Comparison of ENCODE assay signal across 8 mouse cellular contexts in the genomic region with DNA sequence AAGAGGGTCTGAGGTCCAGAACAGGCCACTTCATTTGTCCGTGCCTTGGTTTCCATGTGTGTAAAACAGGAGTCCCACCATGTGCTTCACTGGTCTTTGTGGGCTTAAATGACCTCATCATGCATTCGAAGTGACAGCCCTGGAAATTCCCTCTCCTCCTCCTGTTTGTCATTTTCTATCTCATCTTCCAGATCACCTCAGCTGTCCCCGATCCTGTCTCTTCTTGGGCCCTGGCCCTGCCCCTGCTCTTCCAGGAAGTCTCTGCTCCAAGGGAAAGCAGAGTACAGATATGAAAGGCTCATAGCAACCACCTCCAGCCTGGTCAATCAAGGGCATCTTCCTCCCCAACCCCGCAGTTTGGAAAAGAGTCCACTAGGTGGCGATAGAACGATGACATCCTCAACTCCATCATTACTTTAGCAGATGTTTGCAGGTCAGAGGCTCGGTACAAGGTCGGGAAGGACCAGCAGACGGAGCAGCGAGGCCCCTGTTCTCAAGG. TPM values are rescaled to one million over a fixed set of nuclear protein-coding genes. Genes with fewer than 3 reads are reported as not detected.
DNase-seq lines count a peak whose midpoint lies in the region; ATAC-seq and TF ChIP-seq lines count a peak whose summit lies in the region.

No protein-coding gene starts in this region.

- no peaks in the 10 kb centered on the region for H3K27me3 ChIP-seq in kidney, embryonic 15.5 days
- no peaks in the 10 kb centered on the region for H3K27me3 ChIP-seq in CH12.LX (replicated peaks)
- H3K27me3 ChIP-seq in embryonic facial prominence, embryonic 10.5 days (replicated peaks; ENCODE audit: low read depth, poor library complexity, severe bottlenecking) = no peaks in the 10 kb centered on the region
- H3K27me3 ChIP-seq in limb, embryonic 14.5 days (ENCODE audit: control insufficient read depth, insufficient read depth, low read length) = no peaks in the 10 kb centered on the region
- H3K27me3 ChIP-seq in small intestine, adult 2 months (ENCODE audit: control insufficient read depth, insufficient read depth, low read length) = no peaks in the 10 kb centered on the region

- TF ChIP-seq POLR2A in CH12.LX (IDR thresholded peaks at IDR 0.05; ENCODE audit: low read depth, low read length) = peak; percentile 21; the same call in 1 of the 2 replicates
- no peak for TF ChIP-seq POLR2A in limb, embryonic 14.5 days (IDR thresholded peaks at IDR 0.05; ENCODE audit: borderline replicate concordance, extremely low read depth, insufficient read depth, insufficient read length)
- no peak for TF ChIP-seq POLR2A in small intestine, adult 2 months (IDR thresholded peaks at IDR 0.05; ENCODE audit: low read depth, low read length)

- TF ChIP-seq RAD21 in CH12.LX (IDR thresholded peaks at IDR 0.05; ENCODE audit: low read depth, low read length) = peak; percentile 58

- no peaks in the 10 kb centered on the region for H3K9me3 ChIP-seq in kidney, embryonic 15.5 days (replicated peaks)
- peaks cover 35% of the 10 kb centered on the region for H3K9me3 ChIP-seq in CH12.LX (replicated peaks; ENCODE audit: low read length)
- H3K9me3 ChIP-seq in embryonic facial prominence, embryonic 10.5 days = no peaks in the 10 kb centered on the region
- H3K9me3 ChIP-seq in limb, embryonic 14.5 days (ENCODE audit: control insufficient read depth, low read length) = no peaks in the 10 kb centered on the region

- no peak overlapping the region for H3K4me2 ChIP-seq in kidney, embryonic 15.5 days
- peak overlapping the region; percentile 60 for H3K4me2 ChIP-seq in CH12.LX (ENCODE audit: insufficient read depth, low read depth, poor library complexity, severe bottlenecking)
- H3K4me2 ChIP-seq in limb, embryonic 14.5 days (replicated peaks; ENCODE audit: low read depth, low read length, severe bottlenecking) = no peak overlapping the region

- no peaks in the 10 kb centered on the region for H3K79me2 ChIP-seq in CH12.LX (replicated peaks; ENCODE audit: control insufficient read depth, extremely low read depth, insufficient read depth, poor library complexity, severe bottlenecking)

- peak; percentile 72 for DNase-seq in kidney, adult 18-20 months
- DNase-seq in CH12.LX (ENCODE audit: extremely low read depth) = peak; percentile 90
- peak; percentile 74 for DNase-seq in adipocyte (ENCODE audit: low spot score)
- DNase-seq in embryonic facial prominence, embryonic 10.5 days (ENCODE audit: low spot score) = peak; percentile 74
- DNase-seq in limb, embryonic 14.5 days (ENCODE audit: low spot score) = peak; percentile 53
- DNase-seq in left cerebral cortex, postnatal 36 days (ENCODE audit: low spot score in 2 of 2) = no peak

- no peak overlapping the region for H3K27ac ChIP-seq in kidney, embryonic 15.5 days
- peak overlapping the region; percentile 93 for H3K27ac ChIP-seq in CH12.LX (ENCODE audit: insufficient read depth, low read depth)
- no peak overlapping the region for H3K27ac ChIP-seq in embryonic facial prominence, embryonic 10.5 days (replicated peaks)
- no peak overlapping the region for H3K27ac ChIP-seq in limb, embryonic 14.5 days (replicated peaks; ENCODE audit: low read depth, low read length)
- H3K27ac ChIP-seq in small intestine, adult 2 months (ENCODE audit: insufficient read depth, low read depth, low read length) = no peak overlapping the region

- 23% methylated on average over 10 of the region's 10 CpGs for WGBS in kidney, embryonic 15.5 days
- WGBS in embryonic facial prominence, embryonic 10.5 days = 21% methylated on average over 10 of the region's 10 CpGs
- 18% methylated on average over 10 of the region's 10 CpGs for WGBS in limb, embryonic 14.5 days
- 16% methylated on average over 10 of the region's 10 CpGs for WGBS in small intestine, adult 2 months

- dilution Hi-C loops in CH12.LX (cut with MboI; ENCODE audit: extremely low pct_ligation_motif_present, extremely low pct_unique_long_range_greater_than_20kb, low sequenced_read_pairs) = no loop called here

- peak; percentile 74 to 83; a peak in 3 of 4 replicates for TF ChIP-seq CTCF in CH12.LX (conservative IDR thresholded peaks at IDR 0.05 in 1 of 2, IDR thresholded peaks at IDR 0.05 in 1 of 2; ENCODE audit: low read depth in 2 of 2, low read length in 2 of 2)
- peak; percentile 76; the same call in 1 of the 2 replicates for TF ChIP-seq CTCF in small intestine, adult 2 months (IDR thresholded peaks at IDR 0.05; ENCODE audit: extremely low read depth, insufficient read length, insufficient replicate concordance, low read depth, low read length)

- no peak overlapping the region for H3K4me3 ChIP-seq in kidney, embryonic 15.5 days (replicated peaks)
- H3K4me3 ChIP-seq in CH12.LX (replicated peaks in 1 of 3; ENCODE audit: low read depth in 2 of 3, low read length in 2 of 3, poor library complexity in 1 of 3) = peak overlapping the region in 1 of 3 experiments; percentile 2
- no peak overlapping the region for H3K4me3 ChIP-seq in embryonic facial prominence, embryonic 10.5 days
- H3K4me3 ChIP-seq in limb, embryonic 14.5 days (replicated peaks; ENCODE audit: low read length) = no peak overlapping the region
- no peak overlapping the region for H3K4me3 ChIP-seq in small intestine, adult 2 months (ENCODE audit: low read depth, low read length)

- in situ Hi-C loops in CH12.LX (cut with MboI; ENCODE audit: low pct_ligation_motif_present, low pct_unique_long_range_greater_than_20kb, low sequenced_read_pairs) = loop anchor here (10.0 kb wide), 1 partner anchor 296 kb away; no protein-coding TSS in a partner anchor

- peaks cover 12% of the 10 kb centered on the region for H3K4me1 ChIP-seq in kidney, embryonic 15.5 days
- peaks cover 47 to 62% of the 10 kb centered on the region in 2 experiments for H3K4me1 ChIP-seq in CH12.LX (ENCODE audit: control insufficient read depth in 1 of 2, insufficient read depth in 2 of 2)
- peaks cover 26% of the 10 kb centered on the region for H3K4me1 ChIP-seq in embryonic facial prominence, embryonic 10.5 days
- H3K4me1 ChIP-seq in limb, embryonic 14.5 days (ENCODE audit: control insufficient read depth, insufficient read depth, low read length) = no peaks in the 10 kb centered on the region
- H3K4me1 ChIP-seq in small intestine, adult 2 months (ENCODE audit: control insufficient read depth, insufficient read depth, insufficient read length, low read length) = 0 out of 2 replicates have a peak, but pooled peaks cover 3% of the 10 kb centered on the region

- no peak for ATAC-seq in kidney, embryonic 15.5 days (replicated peaks; ENCODE audit: low FRiP score)
- no peak for ATAC-seq in limb, embryonic 14.5 days (ENCODE audit: low FRiP score, low read depth)

- H3K9ac ChIP-seq in kidney, embryonic 15.5 days = no peak overlapping the region
- H3K9ac ChIP-seq in CH12.LX (ENCODE audit: insufficient read depth, low read depth) = peak overlapping the region; percentile 5; the same call in 1 of the 2 replicates
- H3K9ac ChIP-seq in limb, embryonic 14.5 days (ENCODE audit: low read depth, low read length, severe bottlenecking) = no peak overlapping the region

- no peak; the same call in 1 of the 2 replicates for TF ChIP-seq EP300 in CH12.LX (IDR thresholded peaks at IDR 0.05; ENCODE audit: low read length)

- intact Hi-C loops in left cerebral cortex, postnatal 36 days (cut with DNase I) = no loop called here

- H3K36me3 ChIP-seq in kidney, embryonic 15.5 days = no peaks in the 10 kb centered on the region
- peaks cover 0 to 29% of the 10 kb centered on the region in 2 experiments for H3K36me3 ChIP-seq in CH12.LX (replicated peaks in 1 of 2; ENCODE audit: control insufficient read depth in 1 of 2, insufficient read depth in 1 of 2, low read length in 1 of 2)
- no peaks in the 10 kb centered on the region for H3K36me3 ChIP-seq in embryonic facial prominence, embryonic 10.5 days (replicated peaks)
- H3K36me3 ChIP-seq in limb, embryonic 14.5 days (ENCODE audit: control insufficient read depth, insufficient read depth, low read length) = no peaks in the 10 kb centered on the region
- no peaks in the 10 kb centered on the region for H3K36me3 ChIP-seq in small intestine, adult 2 months (ENCODE audit: control insufficient read depth, insufficient read depth, low read length)

TF ChIP-seq in CH12.LX, 34 proteins besides CTCF, POLR2A, EP300 and RAD21 (continues in another document):
- TF ChIP-seq PAX5 (IDR thresholded peaks at IDR 0.05; ENCODE audit: low read length) (no peak), IRF4 (IDR thresholded peaks at IDR 0.05; ENCODE audit: low read depth, low read length) (peak; percentile 40)

RNA-seq across cellular contexts. Expression of a gene that starts 10.5 kb away (rescaled TPM):
- polyA plus RNA-seq in kidney, embryonic 15.5 days (2015; fragmentation: Nextera tagmentation; extraction: Ambion mirVana) = 86.7 and 97.2 TPM in 2 replicates
- total RNA-seq in CH12.LX (2012; rRNA removed) (43.4 and 76.6 TPM in 2 replicates), CH12.LX (2014; rRNA removed) (106 and 107 TPM in 2 replicates)
- polyA plus RNA-seq in CH12.LX (2012; ENCODE audit: insufficient read length, low read depth) = 174 and 204 TPM in 2 replicates
- polyA plus RNA-seq in embryonic facial prominence, embryonic 10.5 days (2016; fragmentation: Nextera tagmentation; extraction: Ambion mirVana) = 57.8 and 69.1 TPM in 2 replicates
- 42.1 and 48.0 TPM in 2 replicates for polyA plus RNA-seq in limb, embryonic 14.5 days (2012; rRNA removed)
- polyA plus RNA-seq in limb, embryonic 14.5 days (2014; fragmentation: Nextera tagmentation; extraction: Ambion mirVana) = 49.3 and 51.2 TPM in 2 replicates
- 32.6 and 32.9 TPM in 2 replicates for polyA plus RNA-seq in small intestine, adult 2 months (2012; rRNA removed)
- 10 to 100 TPM; 23.5 to 31.0 TPM for total RNA-seq in left cerebral cortex, postnatal 36 days (2021)

RNA-seq across cellular contexts. Expression of a gene that starts 41.6 kb away (rescaled TPM):
- polyA plus RNA-seq in kidney, embryonic 15.5 days (2015; fragmentation: Nextera tagmentation; extraction: Ambion mirVana) = 23.0 and 24.1 TPM in 2 replicates
- 6.7 and 10.0 TPM in 2 replicates for total RNA-seq in CH12.LX (2012; rRNA removed)
- total RNA-seq in CH12.LX (2014; rRNA removed) = 9.4 and 10.4 TPM in 2 replicates
- 8.1 and 8.2 TPM in 2 replicates for polyA plus RNA-seq in CH12.LX (2012; ENCODE audit: insufficient read length, low read depth)
- polyA plus RNA-seq in embryonic facial prominence, embryonic 10.5 days (2016; fragmentation: Nextera tagmentation; extraction: Ambion mirVana) = 37.8 and 40.0 TPM in 2 replicates
- polyA plus RNA-seq in limb, embryonic 14.5 days (2012; rRNA removed) = 16.0 and 21.2 TPM in 2 replicates
- 27.4 and 29.3 TPM in 2 replicates for polyA plus RNA-seq in limb, embryonic 14.5 days (2014; fragmentation: Nextera tagmentation; extraction: Ambion mirVana)
- polyA plus RNA-seq in small intestine, adult 2 months (2012; rRNA removed) = 2.0 and 6.3 TPM in 2 replicates
- 1 to 10 TPM; 8.0 to 8.8 TPM for total RNA-seq in left cerebral cortex, postnatal 36 days (2021)

RNA-seq across cellular contexts. Expression of a gene that starts 47.7 kb away (rescaled TPM):
- 40.9 and 48.4 TPM in 2 replicates for polyA plus RNA-seq in kidney, embryonic 15.5 days (2015; fragmentation: Nextera tagmentation; extraction: Ambion mirVana)
- total RNA-seq in CH12.LX (2012; rRNA removed) = 37.2 and 52.7 TPM in 2 replicates
- total RNA-seq in CH12.LX (2014; rRNA removed) = 87.7 and 94.9 TPM in 2 replicates
- 78.6 and 83.0 TPM in 2 replicates for polyA plus RNA-seq in CH12.LX (2012; ENCODE audit: insufficient read length, low read depth)
- polyA plus RNA-seq in embryonic facial prominence, embryonic 10.5 days (2016; fragmentation: Nextera tagmentation; extraction: Ambion mirVana) = 59.8 and 72.3 TPM in 2 replicates
- 19.3 and 22.2 TPM in 2 replicates for polyA plus RNA-seq in limb, embryonic 14.5 days (2012; rRNA removed)
- 36.5 and 38.8 TPM in 2 replicates for polyA plus RNA-seq in limb, embryonic 14.5 days (2014; fragmentation: Nextera tagmentation; extraction: Ambion mirVana)
- 1.8 and 2.3 TPM in 2 replicates for polyA plus RNA-seq in small intestine, adult 2 months (2012; rRNA removed)
- total RNA-seq in left cerebral cortex, postnatal 36 days (2021) = 10 to 100 TPM; 10.9 to 13.5 TPM

Comparison
In these comparisons a context has a peak if more than half of its experiments do, and no peak if none do; other contexts are left out.
1. DNase-seq: peak in kidney, adult 18-20 months (single experiment), CH12.LX (single experiment), adipocyte (single experiment), embryonic facial prominence, embryonic 10.5 days (single experiment) and limb, embryonic 14.5 days (single experiment); none in left cerebral cortex, postnatal 36 days (0 of 2).